Mouse (Mus musculus) cerebellum, adult (tissue): ENCODE data around the gene Tpcn2.

ENCODE experiments used
- ATAC-seq: cut with Nextera tagmentation; 2 replicates; pipeline ENCODE4 v1.9.2; 2017; ENCODE audit warnings: mild to moderate bottlenecking, moderate library complexity, mixed read lengths; ENCODE audit not compliant: insufficient number of reproducible peaks, low FRiP score, low TSS enrichment

Tpcn2 gene

GRCm38 (mm10) chr7:145300321-145301007 is 16.7 kb upstream of the Tpcn2 start, which contains the start of gene Mrgprf:
TSS of gene Mrgprf (plus strand) at chr7:145300828.
- ATAC-seq = peak; percentile 34

- ATAC-seq = peak; percentile 32; the same call in 1 of the 2 replicates
These were observed 15.9 kb upstream of the Tpcn2 start for GRCm38 (mm10) chr7:145299562-145300320.

GRCm38 (mm10) chr7:145298666-145299490 is 15.1 kb upstream of the Tpcn2 start:
- ATAC-seq = no peak

GRCm38 (mm10) chr7:145293859-145294258 is 10.0 kb upstream of the Tpcn2 start:
- no peak for ATAC-seq

- no peak for ATAC-seq
These were observed 8.9 kb upstream of the Tpcn2 start for GRCm38 (mm10) chr7:145292726-145293125.

- no peak for ATAC-seq
These were observed 8.0 kb upstream of the Tpcn2 start for GRCm38 (mm10) chr7:145291847-145292246.

- peak; percentile 43; the same call in 1 of the 2 replicates for ATAC-seq
These were observed 5.5 kb upstream of the Tpcn2 start for GRCm38 (mm10) chr7:145289302-145289701.

GRCm38 (mm10) chr7:145287410-145287809 is 3.6 kb upstream of the Tpcn2 start:
- ATAC-seq = no peak

GRCm38 (mm10) chr7:145285476-145285875 is 1.7 kb upstream of the Tpcn2 start:
- ATAC-seq = no peak

GRCm38 (mm10) chr7:145284293-145284692 is 482 bp upstream of the Tpcn2 start:
- ATAC-seq = no peak

GRCm38 (mm10) chr7:145283041-145283440 is 770 bp downstream of the Tpcn2 start:
- no peak for ATAC-seq

GRCm38 (mm10) chr7:145281396-145281795 is 2.4 kb downstream of the Tpcn2 start:
- ATAC-seq = no peak

GRCm38 (mm10) chr7:145275488-145275887 is 8.3 kb downstream of the Tpcn2 start:
- ATAC-seq = no peak

GRCm38 (mm10) chr7:145270955-145271354 is 12.9 kb downstream of the Tpcn2 start:
- ATAC-seq = no peak

- ATAC-seq = no peak
These were observed 14.9 kb downstream of the Tpcn2 start for GRCm38 (mm10) chr7:145268890-145269289.

- 0 out of 2 replicates have a peak, but pooled peaks have one; percentile 27 for ATAC-seq
These were observed 17.8 kb downstream of the Tpcn2 start for GRCm38 (mm10) chr7:145266011-145266410.

GRCm38 (mm10) chr7:145264202-145264601 is 19.6 kb downstream of the Tpcn2 start:
- ATAC-seq = no peak

- no peak for ATAC-seq
These were observed 27.7 kb downstream of the Tpcn2 start for GRCm38 (mm10) chr7:145256092-145256491.

- no peak for ATAC-seq
These were observed 29.7 kb downstream of the Tpcn2 start for GRCm38 (mm10) chr7:145253986-145254630.
